Mouse (Mus musculus) embryonic facial prominence, embryonic 15.5 days (tissue): ENCODE data around the gene Ccl12. TPM values are rescaled to one million over a fixed set of nuclear protein-coding genes. Genes with fewer than 3 reads are reported as not detected.

Experiments
- polyA plus RNA-seq: library from polyadenylated mRNA; unstranded; fragments of >200 nt; fragmentation: Nextera tagmentation; extraction: Ambion mirVana; gene quantifications from 2 replicates; pipeline ENCODE4 v1.2.1, GENCODE M21; 2015

Gene Ccl12
- polyA plus RNA-seq, 1 experiment from 2014 or later: 6.2 TPM

Other genes with a start within 250 kb of the Ccl12 start
- 0.05 and 0.15 TPM in 2 replicates for gene 5530401A14Rik, start 241.2 kb upstream of the Ccl12 start, polyA plus RNA-seq
- 0.35 and 0.50 TPM in 2 replicates for gene Asic2, start 133.4 kb upstream of the Ccl12 start, polyA plus RNA-seq
- 5.0 and 6.5 TPM in 2 replicates for gene Ccl2, start 66.3 kb upstream of the Ccl12 start, polyA plus RNA-seq
- gene Gm17268, start 63.3 kb upstream of the Ccl12 start, polyA plus RNA-seq: not detected in 2 replicates
- gene Ccl7, start 56.1 kb upstream of the Ccl12 start, polyA plus RNA-seq: 3.3 and 4.1 TPM in 2 replicates
- 6.9 and 7.3 TPM in 2 replicates for gene Ccl11, start 44.0 kb upstream of the Ccl12 start, polyA plus RNA-seq
- not detected in 2 replicates for gene Ccl8, start 13.3 kb downstream of the Ccl12 start, polyA plus RNA-seq
- gene Ccl1, start 203.8 kb downstream of the Ccl12 start, polyA plus RNA-seq: not detected in 2 replicates